Mouse (Mus musculus) midbrain, embryonic 14.5 days (tissue): ENCODE data around the gene Dnm3. TPM values are rescaled to one million over a fixed set of nuclear protein-coding genes. Genes with fewer than 3 reads are reported as not detected.

Experiments
- ATAC-seq: fragments of 200-750 bp; cut with Nextera tagmentation; 2 replicates; pipeline ENCODE4 v1.8.0; 2017; ENCODE audit warnings: moderate number of reproducible peaks, moderate library complexity; ENCODE audit not compliant: low FRiP score, low TSS enrichment
- DNase-seq: peaks from one replicate; pipeline ENCODE4 v3.0.0-alpha.2; 2015
- H3K27ac ChIP-seq: fragments of 300-500 bp; sonication (generic); replicated peaks from 2 replicates; pipeline ENCODE4 v1.5.1; 2014; ENCODE audit warnings: mild to moderate bottlenecking, low read depth, low read length, moderate library complexity
- H3K27me3 ChIP-seq: fragments of 300-500 bp; sonication (generic); 2 replicates; pipeline ENCODE4 v1.6.1; 2014; ENCODE audit warnings: low read length, control low read depth, mixed read lengths; ENCODE audit not compliant: control insufficient read depth, insufficient read depth
- H3K36me3 ChIP-seq: fragments of 300-500 bp; sonication (generic); 2 replicates; pipeline ENCODE4 v1.6.1; 2014; ENCODE audit warnings: low read length, control low read depth; ENCODE audit not compliant: control insufficient read depth, insufficient read depth
- H3K4me1 ChIP-seq: fragments of 300-500 bp; sonication (generic); 2 replicates; pipeline ENCODE4 v1.6.1; 2014; ENCODE audit warnings: mild to moderate bottlenecking, antibody characterized with exemption, low read length, control low read depth; ENCODE audit not compliant: control insufficient read depth, insufficient read depth
- H3K4me2 ChIP-seq: fragments of 300-500 bp; sonication (generic); 2 replicates; pipeline ENCODE4 v1.6.1; 2014; ENCODE audit warnings: mild to moderate bottlenecking, low read length, moderate library complexity
- H3K4me3 ChIP-seq: fragments of 300-500 bp; sonication (generic); replicated peaks from 2 replicates; pipeline ENCODE4 v1.5.1; 2014; ENCODE audit warnings: low read depth, low read length
- H3K9ac ChIP-seq: fragments of 300-500 bp; sonication (generic); replicated peaks from 2 replicates; pipeline ENCODE4 v1.6.1; 2014; ENCODE audit warnings: mild to moderate bottlenecking, low read length, moderate library complexity
- H3K9me3 ChIP-seq: fragments of 300-500 bp; sonication (generic); 2 replicates; pipeline ENCODE4 v1.6.1; 2016; ENCODE audit warnings: low read length, control low read depth, mixed read lengths; ENCODE audit not compliant: control insufficient read depth
- WGBS: fragments of 180-500 bp; shearing (Covaris S2); extraction: QIAGEN DNeasy Blood & Tissue Kit; methylation state at CpG from one replicate; pipeline ENCODE4 v1.1.7; 2014; 5-methylcytosine and 5-hydroxymethylcytosine counted together
- polyA plus RNA-seq: library from polyadenylated mRNA; unstranded; fragments of >200 nt; fragmentation: Nextera tagmentation; extraction: Ambion mirVana; gene quantifications from 2 replicates; pipeline ENCODE4 v1.2.1, GENCODE M21; 2014

Gene Dnm3
- polyA plus RNA-seq, 1 experiment from 2014 or later, result 62.0 TPM

GRCm38 (mm10) chr1:162242980-162243650 lies 234.7 kb downstream of the Dnm3 start:
- WGBS, result 82% methylated on average over 7 of the region's 7 CpGs
- no peak overlapping the region for H3K4me3 ChIP-seq
- DNase-seq (no peak), ATAC-seq (no peak)
- H3K4me2 ChIP-seq, result no peak overlapping the region
- no peaks in the 10 kb centered on the region for H3K9me3 ChIP-seq
- no peak overlapping the region for H3K27ac ChIP-seq
- H3K36me3 ChIP-seq, result no peaks in the 10 kb centered on the region
- no peaks in the 10 kb centered on the region for H3K4me1 ChIP-seq
- no peaks in the 10 kb centered on the region for H3K27me3 ChIP-seq
- H3K9ac ChIP-seq, result no peak overlapping the region

GRCm38 (mm10) chr1:162240720-162241119 lies 237.1 kb downstream of the Dnm3 start:
- Histone ChIP-seq H3K27ac (no peak overlapping the region), H3K4me1 (no peaks in the 10 kb centered on the region), H3K27me3 (no peaks in the 10 kb centered on the region), H3K4me3 (no peak overlapping the region), H3K36me3 (no peaks in the 10 kb centered on the region), H3K9ac (no peak overlapping the region), H3K4me2 (no peak overlapping the region), H3K9me3 (no peaks in the 10 kb centered on the region)
- DNase-seq, result no peak
- 92% methylated on average over 4 of the region's 4 CpGs for WGBS
- no peak for ATAC-seq

- H3K4me3 ChIP-seq, result no peak overlapping the region
Observed at GRCm38 (mm10) chr1:162238646-162239045, 239.2 kb downstream of the Dnm3 start.

DNA sequence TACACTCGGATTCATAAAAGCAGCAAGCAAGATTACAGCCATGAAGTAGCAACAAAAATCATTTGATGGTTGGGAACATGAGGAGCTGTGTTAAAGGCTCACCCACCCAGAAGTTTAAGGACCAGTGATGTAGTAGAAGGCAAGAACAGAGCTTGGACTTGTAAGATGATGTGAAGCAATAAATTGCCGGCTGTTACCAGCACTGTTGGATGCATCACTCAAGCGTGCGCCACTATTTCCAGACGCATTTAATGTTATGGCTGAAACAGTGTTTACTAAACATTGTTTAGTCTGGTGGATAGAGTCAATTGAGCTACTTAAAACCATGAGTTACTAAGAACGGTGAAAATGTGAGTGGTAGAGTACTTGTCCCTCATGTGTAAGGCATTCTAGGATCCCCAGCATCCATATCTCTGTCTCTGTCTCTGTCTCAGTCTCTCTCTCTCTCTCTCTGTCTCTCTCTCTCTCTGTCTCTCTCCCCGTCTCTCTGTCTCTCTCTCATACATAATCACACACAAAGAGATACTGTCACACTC lies 241.1 kb downstream of the Dnm3 start:
- ATAC-seq (no peak), DNase-seq (no peak)
- Histone ChIP-seq H3K9ac (no peak overlapping the region), H3K4me2 (no peak overlapping the region), H3K27me3 (no peaks in the 10 kb centered on the region), H3K27ac (no peak overlapping the region), H3K36me3 (no peaks in the 10 kb centered on the region), H3K4me3 (no peak overlapping the region), H3K4me1 (no peaks in the 10 kb centered on the region), H3K9me3 (no peaks in the 10 kb centered on the region)
- 92% methylated on average over 7 of the region's 7 CpGs for WGBS

More at GRCm38 (mm10) chr1:162238646-162239045, 239.2 kb downstream of the Dnm3 start:
- no peak overlapping the region for H3K27ac ChIP-seq
- no peaks in the 10 kb centered on the region for H3K27me3 ChIP-seq
- H3K4me2 ChIP-seq, result no peak overlapping the region
- DNase-seq, result no peak
- H3K36me3 ChIP-seq, result no peaks in the 10 kb centered on the region
- H3K9ac ChIP-seq, result no peak overlapping the region
- 75% methylated on average over 3 of the region's 3 CpGs for WGBS
- no peak for ATAC-seq
- H3K9me3 ChIP-seq, result no peaks in the 10 kb centered on the region
- no peaks in the 10 kb centered on the region for H3K4me1 ChIP-seq

GRCm38 (mm10) chr1:162225621-162226147 lies 252.2 kb downstream of the Dnm3 start:
- ATAC-seq, result no peak
- no peak overlapping the region for H3K4me2 ChIP-seq

GRCm38 (mm10) chr1:162224817-162225605 lies 252.8 kb downstream of the Dnm3 start:
- ATAC-seq (no peak), DNase-seq (no peak)
- Histone ChIP-seq H3K27me3 (no peaks in the 10 kb centered on the region), H3K36me3 (no peaks in the 10 kb centered on the region), H3K4me1 (no peaks in the 10 kb centered on the region), H3K9ac (no peak overlapping the region), H3K27ac (no peak overlapping the region), H3K4me2 (no peak overlapping the region), H3K4me3 (no peak overlapping the region), H3K9me3 (no peaks in the 10 kb centered on the region)
- WGBS, result 80% methylated on average over 10 of the region's 10 CpGs

More at GRCm38 (mm10) chr1:162225621-162226147, 252.2 kb downstream of the Dnm3 start:
- Histone ChIP-seq H3K27me3 (no peaks in the 10 kb centered on the region), H3K27ac (no peak overlapping the region), H3K9me3 (no peaks in the 10 kb centered on the region), H3K4me3 (no peak overlapping the region), H3K4me1 (no peaks in the 10 kb centered on the region), H3K9ac (no peak overlapping the region), H3K36me3 (no peaks in the 10 kb centered on the region)
- 64% methylated on average over 7 of the region's 7 CpGs for WGBS
- no peak for DNase-seq

GRCm38 (mm10) chr1:162224061-162224460 lies 253.8 kb downstream of the Dnm3 start:
- H3K9me3 ChIP-seq, result no peaks in the 10 kb centered on the region
- no peaks in the 10 kb centered on the region for H3K36me3 ChIP-seq
- DNase-seq (no peak), ATAC-seq (no peak)
- WGBS, result 98% methylated on average over 3 of the region's 3 CpGs
- no peak overlapping the region for H3K9ac ChIP-seq
- no peak overlapping the region for H3K27ac ChIP-seq
- H3K4me2 ChIP-seq, result no peak overlapping the region
- no peaks in the 10 kb centered on the region for H3K4me1 ChIP-seq
- H3K4me3 ChIP-seq, result no peak overlapping the region
- H3K27me3 ChIP-seq, result no peaks in the 10 kb centered on the region

GRCm38 (mm10) chr1:162223258-162223940 lies 254.4 kb downstream of the Dnm3 start:
- ATAC-seq, result no peak
- Histone ChIP-seq H3K4me2 (no peak overlapping the region), H3K4me3 (no peak overlapping the region)

More at GRCm38 (mm10) chr1:162223258-162223940, 254.4 kb downstream of the Dnm3 start:
- WGBS, result 89% methylated on average over 8 of the region's 8 CpGs
- Histone ChIP-seq H3K4me1 (no peaks in the 10 kb centered on the region), H3K27ac (no peak overlapping the region), H3K27me3 (no peaks in the 10 kb centered on the region), H3K9ac (no peak overlapping the region), H3K36me3 (no peaks in the 10 kb centered on the region), H3K9me3 (no peaks in the 10 kb centered on the region)
- DNase-seq, result no peak
